Mouse (Mus musculus) c-Kit-positive CD71-positive TER-119-positive erythroid progenitor cells, embryonic 14.5 days (primary cell): Measurements from ENCODE around the gene Mxd1.
A peak's percentile ranks its signal among the peaks of the same experiment; 100 is the strongest.

ENCODE experiments used
- DNase-seq: peaks from one replicate; pipeline ENCODE4 v3.0.0-alpha.2; 2013; ENCODE audit warnings: low spot score

The Mxd1 gene

DNA sequence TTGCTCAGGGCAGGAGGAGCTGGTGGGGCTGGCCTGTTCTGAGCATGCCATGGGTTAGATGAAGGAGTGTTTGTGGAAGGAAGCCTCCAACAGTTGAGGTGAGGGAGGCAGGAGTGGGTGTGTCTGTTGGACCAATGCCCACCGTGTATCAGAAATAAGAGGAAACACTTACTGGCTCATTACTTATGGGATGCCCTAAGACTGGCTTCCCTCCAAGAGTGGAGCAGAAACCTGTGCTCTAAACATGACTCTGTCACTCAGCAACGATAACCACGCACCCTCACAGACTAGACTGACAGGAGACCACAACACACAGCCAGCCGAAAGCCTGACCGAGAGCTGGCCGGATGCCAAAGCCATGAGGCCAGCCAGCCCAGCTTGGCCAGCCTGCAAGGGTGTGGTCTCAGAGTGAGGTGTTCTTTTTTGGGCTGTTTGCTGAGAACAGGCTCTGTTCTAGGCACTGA, 69.0 kb downstream of the Mxd1 start:
- DNase-seq: peak; percentile 41

DNA sequence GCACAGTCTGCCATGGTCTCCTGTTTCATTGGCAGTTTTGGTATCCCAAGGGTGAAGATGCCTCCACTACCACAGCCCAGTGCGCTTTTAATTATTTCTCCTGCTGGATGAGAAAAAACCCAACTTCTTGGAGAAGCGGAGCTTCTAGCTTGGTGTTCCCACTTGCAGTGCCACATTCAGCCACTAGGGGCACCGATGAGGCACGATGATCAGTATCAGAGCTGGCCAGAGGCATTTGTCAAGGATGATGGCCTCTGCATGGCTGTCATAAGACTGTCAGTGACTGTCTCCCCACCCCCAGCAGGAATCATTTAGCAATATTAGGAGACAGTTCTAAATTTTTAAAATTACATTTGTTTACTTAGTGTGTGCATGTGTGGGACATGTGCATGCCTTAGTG, 69.8 kb downstream of the Mxd1 start:
- DNase-seq: peak; percentile 85

DNA sequence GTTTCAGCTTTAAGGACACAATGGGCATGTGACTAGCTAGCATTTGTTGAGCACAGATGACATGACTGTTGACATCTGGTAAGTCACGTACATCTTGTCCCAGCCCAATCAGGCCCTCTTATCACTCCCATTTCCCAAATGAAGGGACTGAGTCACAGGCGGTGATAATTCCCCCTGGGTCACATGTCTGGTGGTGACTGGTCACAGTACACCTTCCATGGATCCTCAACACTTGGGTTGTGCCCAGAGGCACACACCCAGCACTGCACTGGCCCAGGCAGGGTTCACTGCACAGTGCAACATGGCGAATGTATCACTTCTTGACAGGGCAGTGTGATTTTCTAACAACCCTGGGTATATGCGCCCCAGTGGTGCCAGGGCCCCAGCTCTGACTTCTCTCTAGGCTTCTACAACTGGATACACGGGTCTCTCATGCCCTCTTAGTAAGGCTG, 70.2 kb downstream of the Mxd1 start:
- peak; percentile 10 for DNase-seq
